Mouse (Mus musculus): ENCODE measurements at regions not wholly inside any gene's neighbourhood (a gene's known extent, or its start where the extent isn't known, plus 50 kb on each side); places are given as distances from the start of the nearest gene placed in this dataset.

DNA sequence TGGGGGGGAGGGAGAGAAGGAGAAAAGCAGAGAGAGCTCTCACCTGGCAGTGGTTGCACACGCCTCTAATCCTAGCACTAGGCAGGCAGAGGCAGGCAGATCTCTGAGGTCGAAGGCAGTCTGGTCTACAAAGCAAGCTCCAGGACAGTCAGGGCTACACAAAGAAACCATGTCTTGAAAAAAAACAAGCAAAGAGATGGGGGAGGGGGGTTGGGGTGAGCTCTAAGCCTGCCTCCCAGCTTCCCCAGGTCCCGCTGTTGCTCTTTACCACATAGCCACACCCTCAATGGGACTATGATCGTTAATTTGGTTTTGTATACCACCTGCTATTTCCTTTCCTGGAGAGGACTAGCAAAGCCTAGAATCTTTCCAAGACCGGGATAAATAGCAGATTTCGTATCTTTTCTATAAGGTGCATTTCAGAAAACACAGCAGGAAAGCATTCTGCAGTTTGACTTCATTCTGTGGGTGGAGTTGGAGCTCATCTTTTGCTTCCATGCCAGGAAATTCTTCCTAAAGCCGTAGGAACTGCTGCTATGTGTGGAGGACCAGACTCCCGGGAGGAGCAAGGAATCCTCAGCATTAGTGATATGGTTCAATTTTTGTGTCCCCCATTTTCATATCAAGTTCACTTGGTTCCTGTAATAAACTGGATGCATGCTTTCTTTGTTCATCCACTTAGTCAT, 52.7 kb upstream of the Rgma start:
- no peak for DNase-seq (ENCODE audit: low spot score)

GRCm38 (mm10) chr7:73323556-73323955, 51.8 kb upstream of the Rgma start:
- DNase-seq (ENCODE audit: low spot score) = no peak

- DNase-seq (ENCODE audit: low spot score) = no peak
These were observed 49.8 kb upstream of the Rgma start for GRCm38 (mm10) chr7:73325503-73325902.

All from yolk sac, embryonic 10.5 days (tissue).